Mouse (Mus musculus): ENCODE measurements around the gene Nfkbil1. TPM values are rescaled to one million over a fixed set of nuclear protein-coding genes. Genes with fewer than 3 reads are reported as not detected.

Nfkbil1 gene
- polyA plus RNA-seq, 1 experiment from 2014 or later, result 3.4 TPM

GRCm38 (mm10) chr17:35201128-35201527 is 34.5 kb downstream of the Nfkbil1 start:
- Histone ChIP-seq H3K9ac (replicated peaks; ENCODE audit: low read depth, low read length) (no peak overlapping the region), H3K27ac (ENCODE audit: low read depth, low read length) (no peak overlapping the region), H3K27me3 (ENCODE audit: control insufficient read depth, insufficient read depth, low read length) (peaks cover 7% of the 10 kb centered on the region), H3K4me3 (ENCODE audit: low read depth, low read length) (no peak overlapping the region), H3K36me3 (ENCODE audit: control insufficient read depth, insufficient read depth, low read length) (no peaks in the 10 kb centered on the region), H3K9me3 (ENCODE audit: control insufficient read depth, low read length) (no peaks in the 10 kb centered on the region), H3K4me2 (ENCODE audit: low read depth, low read length) (no peak overlapping the region), H3K4me1 (ENCODE audit: control insufficient read depth, insufficient read depth, low read length) (no peaks in the 10 kb centered on the region)
- no peak for ATAC-seq (ENCODE audit: low read depth)
- 80% methylated on average over 11 of the region's 11 CpGs for WGBS

GRCm38 (mm10) chr17:35200398-35200797 is 35.2 kb downstream of the Nfkbil1 start:
- no peaks in the 10 kb centered on the region for H3K9me3 ChIP-seq (ENCODE audit: control insufficient read depth, low read length)
- ATAC-seq (ENCODE audit: low read depth), result no peak
- WGBS, result 90% methylated on average over 11 of the region's 11 CpGs
- no peak overlapping the region for H3K27ac ChIP-seq (ENCODE audit: low read depth, low read length)
- peaks cover 13% of the 10 kb centered on the region for H3K27me3 ChIP-seq (ENCODE audit: control insufficient read depth, insufficient read depth, low read length)
- H3K4me3 ChIP-seq (ENCODE audit: low read depth, low read length), result no peak overlapping the region
- H3K4me1 ChIP-seq (ENCODE audit: control insufficient read depth, insufficient read depth, low read length), result peaks cover 4% of the 10 kb centered on the region; the same call in 1 of the 2 replicates
- no peaks in the 10 kb centered on the region for H3K36me3 ChIP-seq (ENCODE audit: control insufficient read depth, insufficient read depth, low read length)
- no peak overlapping the region for H3K4me2 ChIP-seq (ENCODE audit: low read depth, low read length)
- no peak overlapping the region for H3K9ac ChIP-seq (replicated peaks; ENCODE audit: low read depth, low read length)

- peaks cover 25% of the 10 kb centered on the region for H3K27me3 ChIP-seq (ENCODE audit: control insufficient read depth, insufficient read depth, low read length)
- ATAC-seq (ENCODE audit: low read depth), result no peak
- no peaks in the 10 kb centered on the region for H3K9me3 ChIP-seq (ENCODE audit: control insufficient read depth, low read length)
- H3K9ac ChIP-seq (replicated peaks; ENCODE audit: low read depth, low read length), result no peak overlapping the region
- H3K36me3 ChIP-seq (ENCODE audit: control insufficient read depth, insufficient read depth, low read length), result no peaks in the 10 kb centered on the region
- no peak overlapping the region for H3K4me3 ChIP-seq (ENCODE audit: low read depth, low read length)
- 23% methylated on average over 8 of the region's 8 CpGs for WGBS
- H3K4me2 ChIP-seq (ENCODE audit: low read depth, low read length), result no peak overlapping the region
- H3K4me1 ChIP-seq (ENCODE audit: control insufficient read depth, insufficient read depth, low read length), result peaks cover 4% of the 10 kb centered on the region; the same call in 1 of the 2 replicates
- H3K27ac ChIP-seq (ENCODE audit: low read depth, low read length), result no peak overlapping the region
These were observed 36.6 kb downstream of the Nfkbil1 start for GRCm38 (mm10) chr17:35198946-35199345.

- 73% methylated on average over 7 of the region's 7 CpGs for WGBS
- H3K9ac ChIP-seq (replicated peaks; ENCODE audit: low read depth, low read length), result no peak overlapping the region
- H3K27ac ChIP-seq (ENCODE audit: low read depth, low read length), result no peak overlapping the region
- H3K36me3 ChIP-seq (ENCODE audit: control insufficient read depth, insufficient read depth, low read length), result no peaks in the 10 kb centered on the region
- H3K9me3 ChIP-seq (ENCODE audit: control insufficient read depth, low read length), result no peaks in the 10 kb centered on the region
- H3K4me2 ChIP-seq (ENCODE audit: low read depth, low read length), result no peak overlapping the region
- H3K4me1 ChIP-seq (ENCODE audit: control insufficient read depth, insufficient read depth, low read length), result peaks cover 4% of the 10 kb centered on the region; the same call in 1 of the 2 replicates
- ATAC-seq (ENCODE audit: low read depth), result no peak
- H3K27me3 ChIP-seq (ENCODE audit: control insufficient read depth, insufficient read depth, low read length), result peaks cover 25% of the 10 kb centered on the region
- H3K4me3 ChIP-seq (ENCODE audit: low read depth, low read length), result no peak overlapping the region
These were observed 37.6 kb downstream of the Nfkbil1 start for GRCm38 (mm10) chr17:35198029-35198428.

GRCm38 (mm10) chr17:35197126-35197525 is 38.5 kb downstream of the Nfkbil1 start:
- H3K27ac ChIP-seq (ENCODE audit: low read depth, low read length), result no peak overlapping the region
- no peak overlapping the region for H3K9ac ChIP-seq (replicated peaks; ENCODE audit: low read depth, low read length)
- H3K9me3 ChIP-seq (ENCODE audit: control insufficient read depth, low read length), result no peaks in the 10 kb centered on the region
- peaks cover 25% of the 10 kb centered on the region for H3K27me3 ChIP-seq (ENCODE audit: control insufficient read depth, insufficient read depth, low read length)
- peaks cover 4% of the 10 kb centered on the region; the same call in 1 of the 2 replicates for H3K4me1 ChIP-seq (ENCODE audit: control insufficient read depth, insufficient read depth, low read length)
- H3K4me2 ChIP-seq (ENCODE audit: low read depth, low read length), result no peak overlapping the region
- H3K4me3 ChIP-seq (ENCODE audit: low read depth, low read length), result no peak overlapping the region
- no peaks in the 10 kb centered on the region for H3K36me3 ChIP-seq (ENCODE audit: control insufficient read depth, insufficient read depth, low read length)
- 44% methylated on average over 5 of the region's 6 CpGs for WGBS
- ATAC-seq (ENCODE audit: low read depth), result no peak

- H3K27ac ChIP-seq (ENCODE audit: low read depth, low read length), result no peak overlapping the region
- H3K4me1 ChIP-seq (ENCODE audit: control insufficient read depth, insufficient read depth, low read length), result peaks cover 4% of the 10 kb centered on the region; the same call in 1 of the 2 replicates
- no peaks in the 10 kb centered on the region for H3K9me3 ChIP-seq (ENCODE audit: control insufficient read depth, low read length)
- H3K4me3 ChIP-seq (ENCODE audit: low read depth, low read length), result peak overlapping the region; percentile 27; the same call in 1 of the 2 replicates
- WGBS, result 38% methylated on average over 9 of the region's 9 CpGs
- H3K27me3 ChIP-seq (ENCODE audit: control insufficient read depth, insufficient read depth, low read length), result peaks cover 25% of the 10 kb centered on the region
- H3K36me3 ChIP-seq (ENCODE audit: control insufficient read depth, insufficient read depth, low read length), result no peaks in the 10 kb centered on the region
- no peak overlapping the region for H3K9ac ChIP-seq (replicated peaks; ENCODE audit: low read depth, low read length)
- H3K4me2 ChIP-seq (ENCODE audit: low read depth, low read length), result peak overlapping the region; percentile 55
- no peak for ATAC-seq (ENCODE audit: low read depth)
These were observed 39.3 kb downstream of the Nfkbil1 start for GRCm38 (mm10) chr17:35196321-35196641.

- Histone ChIP-seq H3K9ac (replicated peaks; ENCODE audit: low read depth, low read length) (peak overlapping the region; percentile 25; the same call in 1 of the 2 replicates), H3K27ac (ENCODE audit: low read depth, low read length) (no peak overlapping the region), H3K36me3 (ENCODE audit: control insufficient read depth, insufficient read depth, low read length) (no peaks in the 10 kb centered on the region), H3K4me3 (ENCODE audit: low read depth, low read length) (peak overlapping the region; percentile 27), H3K9me3 (ENCODE audit: control insufficient read depth, low read length) (no peaks in the 10 kb centered on the region), H3K4me1 (ENCODE audit: control insufficient read depth, insufficient read depth, low read length) (peaks cover 4% of the 10 kb centered on the region; the same call in 1 of the 2 replicates), H3K4me2 (ENCODE audit: low read depth, low read length) (peak overlapping the region; percentile 55), H3K27me3 (ENCODE audit: control insufficient read depth, insufficient read depth, low read length) (peaks cover 25% of the 10 kb centered on the region)
- peak; percentile 58; the same call in 1 of the 2 replicates for ATAC-seq (ENCODE audit: low read depth)
- WGBS, result 2% methylated on average over 65 of the region's 66 CpGs
These were observed 39.8 kb downstream of the Nfkbil1 start for GRCm38 (mm10) chr17:35195631-35196320.

- Histone ChIP-seq H3K9me3 (ENCODE audit: control insufficient read depth, low read length) (no peaks in the 10 kb centered on the region), H3K4me1 (ENCODE audit: control insufficient read depth, insufficient read depth, low read length) (peaks cover 4% of the 10 kb centered on the region; the same call in 1 of the 2 replicates), H3K27ac (ENCODE audit: low read depth, low read length) (no peak overlapping the region), H3K36me3 (ENCODE audit: control insufficient read depth, insufficient read depth, low read length) (no peaks in the 10 kb centered on the region), H3K4me3 (ENCODE audit: low read depth, low read length) (peak overlapping the region; percentile 27), H3K27me3 (ENCODE audit: control insufficient read depth, insufficient read depth, low read length) (peaks cover 25% of the 10 kb centered on the region), H3K9ac (replicated peaks; ENCODE audit: low read depth, low read length) (peak overlapping the region; percentile 25; the same call in 1 of the 2 replicates), H3K4me2 (ENCODE audit: low read depth, low read length) (peak overlapping the region; percentile 55)
- ATAC-seq (ENCODE audit: low read depth), result no peak
- WGBS, result 48% methylated on average over 19 of the region's 19 CpGs
These were observed 40.6 kb downstream of the Nfkbil1 start for GRCm38 (mm10) chr17:35194844-35195630.
